Mouse (Mus musculus): Measurements from ENCODE around the gene Elane. TPM values are rescaled to one million over a fixed set of nuclear protein-coding genes. Genes with fewer than 3 reads are reported as not detected.

The Elane gene
- polyA plus RNA-seq (2011; ENCODE audit: insufficient read depth, insufficient read length, low read depth, missing spikeins): not detected in 2 replicates

DNA sequence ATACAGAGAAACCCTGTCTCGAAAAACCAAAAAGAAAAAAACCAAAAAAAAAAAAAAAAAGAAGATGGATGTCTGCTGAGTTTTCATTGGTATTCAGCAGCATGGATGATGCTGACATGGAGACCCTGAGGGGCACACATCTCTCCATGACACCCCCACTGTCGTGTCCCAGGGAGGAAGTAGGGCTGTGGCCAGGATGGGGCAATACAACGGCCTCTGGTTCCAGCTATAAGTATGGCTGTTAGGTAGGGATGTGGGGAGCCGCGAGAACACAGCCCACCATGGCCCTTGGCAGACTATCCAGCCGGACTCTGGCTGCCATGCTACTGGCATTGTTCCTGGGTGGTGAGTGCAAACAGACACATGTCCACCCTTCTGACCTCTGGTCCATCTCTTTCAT, at the start of gene Elane:
Elane (plus strand) TSS at position 194 of the 400 bp plus-strand sequence.
- H3K9ac ChIP-seq (ENCODE audit: low read depth, poor library complexity, severe bottlenecking): no peak within 1 kb of the TSS
- TF ChIP-seq CTCF (IDR thresholded peaks at IDR 0.05; ENCODE audit: low read depth, low read length): no peak
- TF ChIP-seq POLR2A (IDR thresholded peaks at IDR 0.05; ENCODE audit: insufficient read depth, low read length): no peak
- TF ChIP-seq EP300 (IDR thresholded peaks at IDR 0.05; ENCODE audit: insufficient read depth, low read depth, low read length): no peak
- no peaks in the 10 kb centered on the region for H3K4me1 ChIP-seq (ENCODE audit: control insufficient read depth, insufficient read depth, low read length)
- H3K27me3 ChIP-seq (ENCODE audit: control insufficient read depth, insufficient read depth, low read length, poor library complexity, severe bottlenecking): no peaks in the 10 kb centered on the region
- H3K27ac ChIP-seq (ENCODE audit: insufficient read depth, low read length): no peak within 1 kb of the TSS
- H3K36me3 ChIP-seq (ENCODE audit: control insufficient read depth, insufficient read depth, low read length, poor library complexity, severe bottlenecking): no peaks in the 10 kb centered on the region
- H3K4me3 ChIP-seq (ENCODE audit: low read depth, low read length): no peak within 1 kb of the TSS
- H3K9me3 ChIP-seq (replicated peaks; ENCODE audit: control insufficient read depth, insufficient read depth, low read length, poor library complexity, severe bottlenecking): no peaks in the 10 kb centered on the region

DNA sequence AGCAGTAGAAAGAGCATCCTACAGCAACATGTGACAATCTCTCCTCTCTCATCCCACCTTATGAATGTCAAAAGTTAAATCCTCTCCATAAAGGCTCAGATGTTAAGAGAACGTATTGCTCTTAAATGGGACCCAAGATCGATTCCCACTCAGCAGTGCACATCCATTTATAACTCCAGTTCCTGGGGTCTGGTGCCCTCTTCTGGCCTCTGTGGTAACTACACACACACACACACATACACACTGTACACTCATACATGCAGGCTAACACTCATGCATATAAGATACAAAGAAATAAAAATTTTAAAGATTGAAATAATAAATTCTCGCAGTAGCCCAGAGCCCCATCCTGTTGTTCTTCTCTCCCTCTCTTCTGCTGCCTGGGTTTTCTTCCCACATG, 49.1 kb upstream of the Elane start:
- Histone ChIP-seq H3K27me3 (ENCODE audit: control insufficient read depth, insufficient read depth, low read length, poor library complexity, severe bottlenecking) (no peaks in the 10 kb centered on the region), H3K4me3 (ENCODE audit: low read depth, low read length) (no peak overlapping the region), H3K36me3 (ENCODE audit: control insufficient read depth, insufficient read depth, low read length, poor library complexity, severe bottlenecking) (no peaks in the 10 kb centered on the region), H3K4me1 (ENCODE audit: control insufficient read depth, insufficient read depth, low read length) (no peaks in the 10 kb centered on the region), H3K9ac (ENCODE audit: low read depth, poor library complexity, severe bottlenecking) (no peak overlapping the region), H3K9me3 (replicated peaks; ENCODE audit: control insufficient read depth, insufficient read depth, low read length, poor library complexity, severe bottlenecking) (no peaks in the 10 kb centered on the region), H3K27ac (ENCODE audit: insufficient read depth, low read length) (no peak overlapping the region)
- no peak for TF ChIP-seq CTCF (IDR thresholded peaks at IDR 0.05; ENCODE audit: low read depth, low read length)
- no peak for TF ChIP-seq EP300 (IDR thresholded peaks at IDR 0.05; ENCODE audit: insufficient read depth, low read depth, low read length)
- TF ChIP-seq POLR2A (IDR thresholded peaks at IDR 0.05; ENCODE audit: insufficient read depth, low read length): no peak

DNA sequence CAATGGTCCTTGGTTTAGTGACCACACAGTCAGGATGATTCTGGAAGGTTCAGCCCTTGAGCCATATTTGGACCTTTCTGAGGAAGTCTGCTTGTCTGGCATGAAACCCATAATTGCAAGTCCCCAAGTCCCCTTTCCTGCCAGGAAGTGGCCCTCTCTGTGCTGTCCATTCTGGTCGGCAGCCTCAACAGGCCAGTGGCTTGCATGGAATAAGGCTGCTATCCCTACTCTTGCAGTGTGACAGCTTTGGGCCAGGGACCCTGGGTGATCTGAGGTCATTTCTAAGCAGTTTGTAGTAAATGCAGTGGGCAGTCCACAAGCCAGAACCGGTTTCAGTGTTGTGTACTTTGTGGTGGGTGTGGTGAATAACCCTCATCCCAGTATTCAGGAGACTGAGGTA, 47.9 kb upstream of the Elane start:
- Histone ChIP-seq H3K4me3 (ENCODE audit: low read depth, low read length) (no peak overlapping the region), H3K9me3 (replicated peaks; ENCODE audit: control insufficient read depth, insufficient read depth, low read length, poor library complexity, severe bottlenecking) (no peaks in the 10 kb centered on the region)
- TF ChIP-seq EP300 (IDR thresholded peaks at IDR 0.05; ENCODE audit: insufficient read depth, low read depth, low read length): no peak
- TF ChIP-seq CTCF (IDR thresholded peaks at IDR 0.05; ENCODE audit: low read depth, low read length): no peak
- TF ChIP-seq POLR2A (IDR thresholded peaks at IDR 0.05; ENCODE audit: insufficient read depth, low read length): no peak

GRCm38 (mm10) chr10:79840091-79840490, 46.0 kb upstream of the Elane start:
- Histone ChIP-seq H3K9ac (ENCODE audit: low read depth, poor library complexity, severe bottlenecking) (peak overlapping the region; percentile 52; the same call in 1 of the 2 replicates), H3K9me3 (replicated peaks; ENCODE audit: control insufficient read depth, insufficient read depth, low read length, poor library complexity, severe bottlenecking) (no peaks in the 10 kb centered on the region), H3K36me3 (ENCODE audit: control insufficient read depth, insufficient read depth, low read length, poor library complexity, severe bottlenecking) (no peaks in the 10 kb centered on the region), H3K4me1 (ENCODE audit: control insufficient read depth, insufficient read depth, low read length) (peaks cover 6% of the 10 kb centered on the region), H3K4me3 (ENCODE audit: low read depth, low read length) (peak overlapping the region; percentile 63), H3K27ac (ENCODE audit: insufficient read depth, low read length) (peak overlapping the region; percentile 82), H3K27me3 (ENCODE audit: control insufficient read depth, insufficient read depth, low read length, poor library complexity, severe bottlenecking) (no peaks in the 10 kb centered on the region)
- TF ChIP-seq EP300 (IDR thresholded peaks at IDR 0.05; ENCODE audit: insufficient read depth, low read depth, low read length) (no peak), POLR2A (IDR thresholded peaks at IDR 0.05; ENCODE audit: insufficient read depth, low read length) (no peak), CTCF (IDR thresholded peaks at IDR 0.05; ENCODE audit: low read depth, low read length) (no peak)

More for the DNA sequence above, 47.9 kb upstream of the Elane start:
- Histone ChIP-seq H3K36me3 (ENCODE audit: control insufficient read depth, insufficient read depth, low read length, poor library complexity, severe bottlenecking) (no peaks in the 10 kb centered on the region), H3K27me3 (ENCODE audit: control insufficient read depth, insufficient read depth, low read length, poor library complexity, severe bottlenecking) (no peaks in the 10 kb centered on the region), H3K4me1 (ENCODE audit: control insufficient read depth, insufficient read depth, low read length) (peaks cover 3% of the 10 kb centered on the region), H3K27ac (ENCODE audit: insufficient read depth, low read length) (no peak overlapping the region), H3K9ac (ENCODE audit: low read depth, poor library complexity, severe bottlenecking) (no peak overlapping the region)

- Histone ChIP-seq H3K36me3 (ENCODE audit: control insufficient read depth, insufficient read depth, low read length, poor library complexity, severe bottlenecking) (no peaks in the 10 kb centered on the region), H3K9me3 (replicated peaks; ENCODE audit: control insufficient read depth, insufficient read depth, low read length, poor library complexity, severe bottlenecking) (no peaks in the 10 kb centered on the region), H3K27me3 (ENCODE audit: control insufficient read depth, insufficient read depth, low read length, poor library complexity, severe bottlenecking) (no peaks in the 10 kb centered on the region), H3K9ac (ENCODE audit: low read depth, poor library complexity, severe bottlenecking) (peak overlapping the region; percentile 52), H3K4me3 (ENCODE audit: low read depth, low read length) (peak overlapping the region; percentile 63), H3K4me1 (ENCODE audit: control insufficient read depth, insufficient read depth, low read length) (peaks cover 6% of the 10 kb centered on the region), H3K27ac (ENCODE audit: insufficient read depth, low read length) (peak overlapping the region; percentile 82)
- peak; percentile 33 for TF ChIP-seq CTCF (IDR thresholded peaks at IDR 0.05; ENCODE audit: low read depth, low read length)
- peak; percentile 53 for TF ChIP-seq POLR2A (IDR thresholded peaks at IDR 0.05; ENCODE audit: insufficient read depth, low read length)
- peak; percentile 86 for TF ChIP-seq EP300 (IDR thresholded peaks at IDR 0.05; ENCODE audit: insufficient read depth, low read depth, low read length)
These were observed 45.1 kb upstream of the Elane start for GRCm38 (mm10) chr10:79840644-79841551.

GRCm38 (mm10) chr10:79842322-79842721, 43.7 kb upstream of the Elane start:
- Histone ChIP-seq H3K4me3 (ENCODE audit: low read depth, low read length) (no peak overlapping the region), H3K36me3 (ENCODE audit: control insufficient read depth, insufficient read depth, low read length, poor library complexity, severe bottlenecking) (no peaks in the 10 kb centered on the region), H3K4me1 (ENCODE audit: control insufficient read depth, insufficient read depth, low read length) (peaks cover 6% of the 10 kb centered on the region), H3K27ac (ENCODE audit: insufficient read depth, low read length) (no peak overlapping the region), H3K9me3 (replicated peaks; ENCODE audit: control insufficient read depth, insufficient read depth, low read length, poor library complexity, severe bottlenecking) (no peaks in the 10 kb centered on the region), H3K27me3 (ENCODE audit: control insufficient read depth, insufficient read depth, low read length, poor library complexity, severe bottlenecking) (no peaks in the 10 kb centered on the region), H3K9ac (ENCODE audit: low read depth, poor library complexity, severe bottlenecking) (no peak overlapping the region)
- no peak for TF ChIP-seq CTCF (IDR thresholded peaks at IDR 0.05; ENCODE audit: low read depth, low read length)
- no peak for TF ChIP-seq EP300 (IDR thresholded peaks at IDR 0.05; ENCODE audit: insufficient read depth, low read depth, low read length)
- no peak for TF ChIP-seq POLR2A (IDR thresholded peaks at IDR 0.05; ENCODE audit: insufficient read depth, low read length)

Measured in ES-Bruce4 (cell line).